Mouse (Mus musculus) limb, embryonic 14.5 days (tissue): Measurements from ENCODE around the gene Arhgef10l. TPM values are rescaled to one million over a fixed set of nuclear protein-coding genes. Genes with fewer than 3 reads are reported as not detected.

Source experiments
- ATAC-seq: fragments of 200-750 bp; cut with Nextera tagmentation; 2 replicates; pipeline ENCODE4 v1.8.0; 2017; ENCODE audit warnings: low read depth, moderate number of reproducible peaks, moderate TSS enrichment; ENCODE audit not compliant: low FRiP score
- DNase-seq: peaks from one replicate; pipeline ENCODE4 v3.0.0-alpha.2; 2015; ENCODE audit warnings: low spot score
- H3K27ac ChIP-seq: fragments of 300-500 bp; sonication (generic); replicated peaks from 2 replicates; pipeline ENCODE4 v1.5.1; 2014; ENCODE audit warnings: low read depth, mild to moderate bottlenecking, low read length, moderate library complexity, mixed read lengths
- H3K27me3 ChIP-seq: fragments of 300-500 bp; sonication (generic); 2 replicates; pipeline ENCODE4 v1.6.1; 2014; ENCODE audit warnings: low read length, mixed read lengths; ENCODE audit not compliant: control insufficient read depth, insufficient read depth
- H3K36me3 ChIP-seq: fragments of 300-500 bp; sonication (generic); 2 replicates; pipeline ENCODE4 v1.6.1; 2014; ENCODE audit warnings: mild to moderate bottlenecking, low read length, moderate library complexity, mixed read lengths; ENCODE audit not compliant: control insufficient read depth, insufficient read depth
- H3K4me1 ChIP-seq: fragments of 300-500 bp; sonication (generic); 2 replicates; pipeline ENCODE4 v1.6.1; 2014; ENCODE audit warnings: antibody characterized with exemption, low read length, mixed read lengths; ENCODE audit not compliant: control insufficient read depth, insufficient read depth
- H3K4me2 ChIP-seq: fragments of 300-500 bp; sonication (generic); replicated peaks from 2 replicates; pipeline ENCODE4 v1.6.1; 2014; ENCODE audit warnings: low read depth, mild to moderate bottlenecking, low read length, moderate library complexity; ENCODE audit not compliant: severe bottlenecking
- H3K4me3 ChIP-seq: fragments of 300-500 bp; sonication (generic); replicated peaks from 2 replicates; pipeline ENCODE4 v1.5.1; 2014; ENCODE audit warnings: low read length
- H3K9ac ChIP-seq: fragments of 300-500 bp; sonication (generic); 2 replicates; pipeline ENCODE4 v1.6.1; 2014; ENCODE audit warnings: mild to moderate bottlenecking, low read depth, low read length, moderate library complexity; ENCODE audit not compliant: severe bottlenecking
- H3K9me3 ChIP-seq: fragments of 300-500 bp; sonication (generic); 2 replicates; pipeline ENCODE4 v1.6.1; 2016; ENCODE audit warnings: low read length; ENCODE audit not compliant: control insufficient read depth
- POLR2A ChIP-seq: fragments of 200-500 bp; IDR thresholded peaks from 2 replicates; pipeline ENCODE4 v1.8.0; 2012; ENCODE audit warnings: inconsistent platforms, mild to moderate bottlenecking, moderate library complexity, borderline replicate concordance; ENCODE audit not compliant: insufficient read depth, insufficient read length; ENCODE audit errors: extremely low read depth
- WGBS: fragments of 180-500 bp; shearing (Covaris S2); extraction: QIAGEN DNeasy Blood & Tissue Kit; methylation state at CpG from one replicate; pipeline ENCODE4 v1.1.7; 2014; 5-methylcytosine and 5-hydroxymethylcytosine counted together
- polyA plus RNA-seq, 2 experiments: library from polyadenylated mRNA; depleted of rRNA in 1 of 2; stranded (reverse) in 1 of 2; unstranded in 1 of 2; fragments of >200 nt; fragmentation: Nextera tagmentation in 1 of 2; extraction: Ambion mirVana in 1 of 2; gene quantifications; 2 replicates each; pipeline versions ENCODE4 v1.2.1 to v1.2.3; 2012 to 2014

The Arhgef10l gene
- polyA plus RNA-seq, 2 experiments: 13.7 to 19.5 TPM

- DNase-seq (no peak), ATAC-seq (no peak)
- H3K4me1 ChIP-seq: peaks cover 29% of the 10 kb centered on the region
- H3K27me3 ChIP-seq: no peaks in the 10 kb centered on the region
- no peak for TF ChIP-seq POLR2A
- peak overlapping the region; percentile 99; the same call in 1 of the 2 replicates for H3K27ac ChIP-seq
- H3K9me3 ChIP-seq: no peaks in the 10 kb centered on the region
- H3K36me3 ChIP-seq: peaks cover 32% of the 10 kb centered on the region
- 11% methylated on average over 8 of the region's 8 CpGs for WGBS
- H3K4me3 ChIP-seq: peak overlapping the region; percentile 83
- peak overlapping the region; percentile 97 for H3K9ac ChIP-seq
- peak overlapping the region; percentile 91 for H3K4me2 ChIP-seq
These were observed 37.8 kb upstream of the Arhgef10l start for GRCm38 (mm10) chr4:140703636-140704035.

GRCm38 (mm10) chr4:140702611-140703327 lies 37.0 kb upstream of the Arhgef10l start:
- Histone ChIP-seq H3K9me3 (no peaks in the 10 kb centered on the region), H3K4me2 (peak overlapping the region; percentile 91), H3K27ac (peak overlapping the region; percentile 99), H3K27me3 (no peaks in the 10 kb centered on the region), H3K4me3 (peak overlapping the region; percentile 83), H3K36me3 (peaks cover 23% of the 10 kb centered on the region), H3K4me1 (peaks cover 29% of the 10 kb centered on the region), H3K9ac (peak overlapping the region; percentile 97)
- no peak for TF ChIP-seq POLR2A
- ATAC-seq (peak; percentile 77), DNase-seq (peak; percentile 81)
- WGBS: 2% methylated on average over 27 of the region's 68 CpGs

GRCm38 (mm10) chr4:140701716-140702561 lies 36.1 kb upstream of the Arhgef10l start:
- H3K9ac ChIP-seq: peak overlapping the region; percentile 97
- peaks cover 29% of the 10 kb centered on the region for H3K4me1 ChIP-seq
- ATAC-seq: peak; percentile 8
- peak overlapping the region; percentile 83 for H3K4me3 ChIP-seq
- DNase-seq: peak; percentile 78
- peaks cover 22% of the 10 kb centered on the region for H3K36me3 ChIP-seq
- H3K27ac ChIP-seq: peak overlapping the region; percentile 99
- H3K9me3 ChIP-seq: no peaks in the 10 kb centered on the region
- no peaks in the 10 kb centered on the region for H3K27me3 ChIP-seq
- peak overlapping the region; percentile 91 for H3K4me2 ChIP-seq
- TF ChIP-seq POLR2A: no peak
- WGBS: 0% methylated on average over 19 of the region's 107 CpGs

- Histone ChIP-seq H3K4me2 (peak overlapping the region; percentile 91), H3K27ac (peak overlapping the region; percentile 99), H3K9me3 (no peaks in the 10 kb centered on the region), H3K4me1 (peaks cover 29% of the 10 kb centered on the region), H3K27me3 (no peaks in the 10 kb centered on the region), H3K36me3 (peaks cover 16% of the 10 kb centered on the region), H3K9ac (peak overlapping the region; percentile 97), H3K4me3 (peak overlapping the region; percentile 83)
- WGBS: under 1% methylated on average over 48 of the region's 61 CpGs
- DNase-seq (peak; percentile 70), ATAC-seq (peak; percentile 78)
- peak; percentile 42; the same call in 1 of the 2 replicates for TF ChIP-seq POLR2A
These were observed 35.4 kb upstream of the Arhgef10l start for GRCm38 (mm10) chr4:140701049-140701715.

GRCm38 (mm10) chr4:140700269-140701018 lies 34.6 kb upstream of the Arhgef10l start, which contains the start of gene Rcc2:
Gene Rcc2, plus strand, starts transcription at chr4:140700541.
- TF ChIP-seq POLR2A: 0 out of 2 replicates have a peak, but pooled peaks have one; percentile 16
- H3K4me3 ChIP-seq: peak within 1 kb of the TSS; percentile 83
- ATAC-seq (no peak), DNase-seq (no peak)
- H3K9ac ChIP-seq: peak within 1 kb of the TSS; percentile 97
- peaks cover 9% of the 10 kb centered on the region for H3K36me3 ChIP-seq
- no peaks in the 10 kb centered on the region for H3K9me3 ChIP-seq
- peak within 1 kb of the TSS; percentile 99 for H3K27ac ChIP-seq
- H3K4me1 ChIP-seq: peaks cover 29% of the 10 kb centered on the region
- WGBS: 7% methylated on average over 20 of the region's 20 CpGs
- H3K27me3 ChIP-seq: no peaks in the 10 kb centered on the region
- H3K4me2 ChIP-seq: peak within 1 kb of the TSS; percentile 91
